Mouse (Mus musculus) liver, embryonic 14.5 days (tissue): Measurements from ENCODE around the gene Dusp6.

Source experiments
- CTCF ChIP-seq: IDR thresholded peaks from 2 replicates; pipeline ENCODE4 v1.5.1; 2016; ENCODE audit warnings: antibody characterized with exemption, low read depth, control low read depth
- EP300 ChIP-seq: IDR thresholded peaks from 2 replicates; pipeline ENCODE4 v1.6.1; 2016; ENCODE audit warnings: antibody characterized with exemption, low read depth

DNA sequence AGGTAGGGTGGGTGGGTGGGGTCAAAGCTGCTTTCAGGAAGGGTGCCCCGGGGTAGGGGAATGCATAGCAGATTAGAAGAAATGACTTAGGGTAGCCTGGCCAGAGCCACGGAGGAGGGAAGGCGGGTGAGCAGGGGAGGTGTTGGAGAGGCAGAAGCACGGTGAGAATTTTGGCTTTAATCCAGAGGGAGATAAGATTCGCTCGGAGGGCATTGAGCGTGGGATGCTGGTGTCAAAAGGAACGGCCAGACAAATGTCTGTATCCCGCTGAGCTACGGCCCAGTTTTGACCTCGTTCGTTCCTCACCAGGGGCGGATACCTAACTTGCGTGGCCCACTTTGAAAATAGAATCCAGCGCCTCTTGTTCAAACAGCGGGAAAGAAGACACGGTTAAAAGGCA, 23.8 kb downstream of the Dusp6 start:
- no peak for TF ChIP-seq CTCF
- TF ChIP-seq EP300, result no peak
